17 mouse cellular contexts compared by ENCODE assay signal in the genomic region with DNA sequence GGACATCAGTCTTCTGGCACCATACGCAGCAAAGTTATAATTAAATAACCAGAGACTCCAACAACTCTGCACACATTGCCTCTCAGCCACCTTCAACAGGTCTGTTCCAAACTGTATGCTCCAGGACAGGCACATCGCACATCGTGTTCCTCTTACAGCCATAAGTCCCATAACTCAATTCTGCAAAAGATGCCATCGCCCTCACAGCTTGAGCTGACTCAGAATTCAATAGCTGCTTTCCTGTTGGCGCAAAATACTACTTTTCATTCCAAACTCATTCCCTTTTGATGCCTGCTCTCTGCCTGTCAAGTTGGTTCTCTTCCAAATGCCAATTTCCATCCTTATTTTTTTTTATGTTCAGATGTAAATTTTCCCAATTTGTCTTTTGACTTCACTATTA.
A peak's percentile ranks its signal among the peaks of the same experiment; 100 is the strongest.
DNase-seq lines count a peak whose midpoint lies in the region; ATAC-seq lines count a peak whose summit lies in the region.
"Had no signal": no experiment of that assay in that cellular context is flagged by ENCODE, and none has a peak within 500 bp of the region (broad histone marks: within the 10 kb centered on the region; RNA-seq: fewer than 3 reads in every experiment).

No protein-coding gene starts in this region.

- no peak overlapping the region for H3K4me3 ChIP-seq in embryonic facial prominence, embryonic 14.5 days (ENCODE audit: low read depth, low read length)
- H3K4me3 ChIP-seq in embryonic facial prominence, embryonic 10.5 days, result no peak overlapping the region
- no peak overlapping the region for H3K4me3 ChIP-seq in kidney, embryonic 14.5 days (ENCODE audit: low read length)
- H3K4me3 ChIP-seq: heart, embryonic 12.5 days; left cerebral cortex, adult 2 months; midbrain, embryonic 13.5 days had no signal

- H3K9me3 ChIP-seq in embryonic facial prominence, embryonic 14.5 days (ENCODE audit: control insufficient read depth, low read length), result no peaks in the 10 kb centered on the region
- no peaks in the 10 kb centered on the region for H3K9me3 ChIP-seq in embryonic facial prominence, embryonic 10.5 days
- no peaks in the 10 kb centered on the region for H3K9me3 ChIP-seq in kidney, embryonic 14.5 days (ENCODE audit: control insufficient read depth, low read length)
- H3K9me3 ChIP-seq: heart, embryonic 12.5 days; midbrain, embryonic 13.5 days had no signal

- no peak overlapping the region for H3K9ac ChIP-seq in embryonic facial prominence, embryonic 14.5 days (ENCODE audit: low read depth, low read length)
- no peak overlapping the region for H3K9ac ChIP-seq in kidney, embryonic 14.5 days (ENCODE audit: low read depth, low read length)
- H3K9ac ChIP-seq: heart, embryonic 12.5 days; midbrain, embryonic 13.5 days had no signal

- no peak for ATAC-seq in embryonic facial prominence, embryonic 14.5 days (ENCODE audit: low read depth)
- ATAC-seq in kidney, embryonic 14.5 days (ENCODE audit: low FRiP score, low TSS enrichment), result no peak
- ATAC-seq: midbrain, embryonic 13.5 days had no signal

- no peaks in the 10 kb centered on the region for H3K27me3 ChIP-seq in embryonic facial prominence, embryonic 14.5 days (replicated peaks; ENCODE audit: control insufficient read depth, insufficient read depth, low read length)
- no peaks in the 10 kb centered on the region for H3K27me3 ChIP-seq in embryonic facial prominence, embryonic 10.5 days (replicated peaks; ENCODE audit: low read depth, poor library complexity, severe bottlenecking)
- H3K27me3 ChIP-seq in kidney, embryonic 14.5 days (ENCODE audit: control insufficient read depth, insufficient read depth, low read length), result no peaks in the 10 kb centered on the region
- H3K27me3 ChIP-seq: heart, embryonic 12.5 days; midbrain, embryonic 13.5 days had no signal

- DNase-seq in embryonic facial prominence, embryonic 14.5 days (ENCODE audit: low spot score), result peak; percentile 6
- DNase-seq in embryonic facial prominence, embryonic 10.5 days (ENCODE audit: low spot score), result no peak
- DNase-seq in right cerebral cortex, postnatal 10 days (ENCODE audit: low spot score in 2 of 2), result peak; percentile 19 to 27
- no peak for DNase-seq in right cerebral cortex, postnatal 4 days
- DNase-seq in layer of hippocampus, adult 9-10 months (ENCODE audit: low spot score), result peak; percentile 58
- no peak for DNase-seq in kidney, adult 18-20 months
- DNase-seq in urinary bladder, adult 18-20 months (ENCODE audit: low spot score in 2 of 2), result no peak
- DNase-seq: adrenal gland, postnatal 14 days; B cell, adult 2 months; gastrocnemius, postnatal 14 days; kidney, adult 11 months; lung, postnatal 10 days had no signal

- no peak overlapping the region for H3K4me2 ChIP-seq in embryonic facial prominence, embryonic 14.5 days (ENCODE audit: low read depth, low read length)
- no peak overlapping the region for H3K4me2 ChIP-seq in kidney, embryonic 14.5 days (replicated peaks; ENCODE audit: low read depth, low read length)
- H3K4me2 ChIP-seq: heart, embryonic 12.5 days; liver, embryonic 11.5 days; midbrain, embryonic 13.5 days had no signal

- H3K4me1 ChIP-seq in embryonic facial prominence, embryonic 14.5 days (ENCODE audit: control insufficient read depth, insufficient read depth, low read length), result no peaks in the 10 kb centered on the region
- no peaks in the 10 kb centered on the region for H3K4me1 ChIP-seq in embryonic facial prominence, embryonic 10.5 days
- no peaks in the 10 kb centered on the region for H3K4me1 ChIP-seq in kidney, embryonic 14.5 days (ENCODE audit: control insufficient read depth, insufficient read depth, low read length)
- H3K4me1 ChIP-seq: heart, embryonic 12.5 days; midbrain, embryonic 13.5 days had no signal

- no peaks in the 10 kb centered on the region for H3K36me3 ChIP-seq in embryonic facial prominence, embryonic 14.5 days (ENCODE audit: control insufficient read depth, insufficient read depth, low read length)
- no peaks in the 10 kb centered on the region for H3K36me3 ChIP-seq in embryonic facial prominence, embryonic 10.5 days (replicated peaks)
- no peaks in the 10 kb centered on the region for H3K36me3 ChIP-seq in kidney, embryonic 14.5 days (ENCODE audit: control insufficient read depth, insufficient read depth, low read length)
- H3K36me3 ChIP-seq: heart, embryonic 12.5 days; midbrain, embryonic 13.5 days had no signal

- WGBS in embryonic facial prominence, embryonic 14.5 days, result 69% methylated on average over 5 of the region's 5 CpGs
- WGBS in embryonic facial prominence, embryonic 10.5 days, result 81% methylated on average over 5 of the region's 5 CpGs
- WGBS in kidney, embryonic 14.5 days, result 89% methylated on average over 5 of the region's 5 CpGs

- H3K27ac ChIP-seq in embryonic facial prominence, embryonic 14.5 days (replicated peaks; ENCODE audit: low read depth, low read length), result no peak overlapping the region
- H3K27ac ChIP-seq in embryonic facial prominence, embryonic 10.5 days (replicated peaks), result no peak overlapping the region
- no peak overlapping the region for H3K27ac ChIP-seq in kidney, embryonic 14.5 days (ENCODE audit: low read depth, low read length)
- H3K27ac ChIP-seq: left cerebral cortex, adult 2 months; midbrain, embryonic 13.5 days had no signal

Comparison
In these comparisons a context has a peak if more than half of its experiments do, and no peak if none do; other contexts are left out.
1. DNase-seq: peak in embryonic facial prominence, embryonic 14.5 days (single experiment), right cerebral cortex, postnatal 10 days (2 of 2) and layer of hippocampus, adult 9-10 months (single experiment); none in embryonic facial prominence, embryonic 10.5 days (single experiment), right cerebral cortex, postnatal 4 days (single experiment), kidney, adult 18-20 months (single experiment) and urinary bladder, adult 18-20 months (0 of 2).